Mouse (Mus musculus) CD4-positive, CD25-positive, alpha-beta regulatory T cell (primary cell): ENCODE results near the gene Cnot4. TPM values are rescaled to one million over a fixed set of nuclear protein-coding genes. Genes with fewer than 3 reads are reported as not detected.

ENCODE experiments used
- polyA plus RNA-seq: library from polyadenylated mRNA; unstranded; fragments of 100-300 nt; shearing (Covaris generic); gene quantifications from one replicate; pipeline ENCODE4 v1.2.1, GENCODE M21; 2017

Gene Cnot4
- 57.1 TPM for polyA plus RNA-seq

GRCm38 (mm10) chr6:35133579-35134488 lies at the start of gene Cnot4:
Cnot4 (minus strand) TSS chr6:35133724.

GRCm38 (mm10) chr6:35176979-35177649 lies 43.6 kb upstream of the Cnot4 start, which contains the start of gene Nup205:
Nup205 (plus strand) TSS chr6:35177421.

GRCm38 (mm10) chr6:34988081-34988761 lies 145.3 kb downstream of the Cnot4 start, which contains the start of gene Slc23a4:
Slc23a4 (minus strand) TSS chr6:34988404.

Other genes starting within 250 kb of the Cnot4 start
- gene Wdr91, start 222.8 kb downstream of the Cnot4 start, polyA plus RNA-seq, result 23.4 TPM
- gene Stra8, start 213.6 kb downstream of the Cnot4 start, polyA plus RNA-seq, result not detected
- gene Slc23a4, start 145.3 kb downstream of the Cnot4 start, polyA plus RNA-seq, result 1.3 TPM
- 32.2 TPM for gene Nup205, start 43.7 kb upstream of the Cnot4 start, polyA plus RNA-seq
- 0.11 TPM for gene Slc13a4, start 174.4 kb upstream of the Cnot4 start, polyA plus RNA-seq
- gene Fam180a, start 192.4 kb upstream of the Cnot4 start, polyA plus RNA-seq, result not detected